Mouse (Mus musculus) heart, adult 18-20 months (tissue): Measurements from ENCODE around the gene Cd247. TPM values are rescaled to one million over a fixed set of nuclear protein-coding genes. Genes with fewer than 3 reads are reported as not detected.

Experiments
- DNase-seq, 2 experiments: peaks; one replicate each; pipeline ENCODE4 v3.0.0; 2021 to 2022; ENCODE audit warnings: mixed read lengths in 1 of 2
- total RNA-seq, 2 experiments: library from RNA; stranded (reverse); gene quantifications; 2 replicates each; pipeline ENCODE4 v1.2.3; 2021

Gene Cd247
- total RNA-seq, 2 experiments from 2014 or later, result 0.37 to 2.1 TPM

GRCm38 (mm10) chr1:165775518-165776294 is 12.8 kb upstream of the Cd247 start:
- DNase-seq, result peak; percentile 37 to 75

- DNase-seq, result peak in 1 of 2 experiments; percentile 44
Measured at GRCm38 (mm10) chr1:165779954-165780585, 8.4 kb upstream of the Cd247 start.

GRCm38 (mm10) chr1:165780586-165781111 is 7.8 kb upstream of the Cd247 start:
- peak; percentile 27 to 69 for DNase-seq

- DNase-seq, result no peak
Measured at GRCm38 (mm10) chr1:165781426-165781825, 7.1 kb upstream of the Cd247 start.

- DNase-seq, result no peak
Measured at GRCm38 (mm10) chr1:165781911-165782310, 6.6 kb upstream of the Cd247 start.

- no peak for DNase-seq
Measured at GRCm38 (mm10) chr1:165786296-165786695, 2.2 kb upstream of the Cd247 start.

- no peak for DNase-seq
Measured at GRCm38 (mm10) chr1:165789066-165789660, 682 bp downstream of the Cd247 start.

- no peak for DNase-seq
Measured at GRCm38 (mm10) chr1:165789963-165790362, 1.5 kb downstream of the Cd247 start.

- no peak for DNase-seq
Measured at GRCm38 (mm10) chr1:165790461-165791210, 2.2 kb downstream of the Cd247 start.

- no peak for DNase-seq
Measured at GRCm38 (mm10) chr1:165791411-165791810, 2.9 kb downstream of the Cd247 start.

- no peak for DNase-seq
Measured at GRCm38 (mm10) chr1:165801709-165802310, 13.3 kb downstream of the Cd247 start.

GRCm38 (mm10) chr1:165803107-165803506 is 14.6 kb downstream of the Cd247 start:
- no peak for DNase-seq

- DNase-seq, result no peak
Measured at GRCm38 (mm10) chr1:165804133-165804532, 15.7 kb downstream of the Cd247 start.

GRCm38 (mm10) chr1:165810633-165811032 is 22.2 kb downstream of the Cd247 start:
- no peak for DNase-seq

GRCm38 (mm10) chr1:165811170-165811569 is 22.7 kb downstream of the Cd247 start:
- no peak for DNase-seq

GRCm38 (mm10) chr1:165812775-165813174 is 24.3 kb downstream of the Cd247 start:
- DNase-seq, result no peak

GRCm38 (mm10) chr1:165814116-165814515 is 25.6 kb downstream of the Cd247 start:
- DNase-seq, result no peak

- DNase-seq, result peak; percentile 35 to 38
Measured at GRCm38 (mm10) chr1:165814521-165815278, 26.2 kb downstream of the Cd247 start.

- DNase-seq, result no peak
Measured at GRCm38 (mm10) chr1:165816391-165816790, 27.9 kb downstream of the Cd247 start.

GRCm38 (mm10) chr1:165817264-165817663 is 28.8 kb downstream of the Cd247 start:
- no peak for DNase-seq
